Mouse (Mus musculus) liver, embryonic 14.5 days (tissue): Measurements from ENCODE around the gene Adgrf5. TPM values are rescaled to one million over a fixed set of nuclear protein-coding genes. Genes with fewer than 3 reads are reported as not detected.
A peak's percentile ranks its signal among the peaks of the same experiment; 100 is the strongest.

Experiments
- ATAC-seq: fragments of 200-750 bp; cut with Nextera tagmentation; 2 replicates; pipeline ENCODE4 v1.8.0; 2017; ENCODE audit warnings: moderate number of reproducible peaks, mild to moderate bottlenecking, moderate library complexity; ENCODE audit not compliant: insufficient read depth
- DNase-seq, 3 experiments: peaks; one replicate each; pipeline ENCODE4 v3.0.0-alpha.2; 2012 to 2013; ENCODE audit warnings: low read depth in 3 of 3, low spot score in 3 of 3
- H3K27ac ChIP-seq: fragments of 300-500 bp; sonication (generic); 2 replicates; pipeline ENCODE4 v1.5.1; 2014; ENCODE audit warnings: moderate library complexity, mild to moderate bottlenecking, control low read depth, inconsistent platforms
- H3K27me3 ChIP-seq: fragments of 300-500 bp; sonication (generic); 2 replicates; pipeline ENCODE4 v1.6.1; 2014; ENCODE audit warnings: mild to moderate bottlenecking, low read length, moderate library complexity; ENCODE audit not compliant: control insufficient read depth, insufficient read depth
- H3K36me3 ChIP-seq: fragments of 300-500 bp; sonication (generic); replicated peaks from 2 replicates; pipeline ENCODE4 v1.6.1; 2014; ENCODE audit warnings: low read depth; ENCODE audit not compliant: control insufficient read depth, insufficient read depth
- H3K4me1 ChIP-seq, 2 experiments: fragments of 200-500 bp in 1 of 2; fragments of 300-500 bp in 1 of 2; sonication (generic) in 1 of 2; replicated peaks; 2 replicates each; pipeline ENCODE4 v1.6.1; 2012 to 2014; ENCODE audit warnings: antibody characterized with exemption in 1 of 2, inconsistent platforms in 1 of 2, low read length in 1 of 2; ENCODE audit not compliant: control insufficient read depth in 2 of 2, insufficient read depth in 2 of 2
- H3K4me2 ChIP-seq: fragments of 300-500 bp; sonication (generic); 2 replicates; pipeline ENCODE4 v1.6.1; 2014; ENCODE audit warnings: low read depth, mild to moderate bottlenecking, control low read depth, moderate library complexity
- H3K4me3 ChIP-seq, 2 experiments: fragments of 200-500 bp in 1 of 2; fragments of 300-500 bp in 1 of 2; sonication (generic) in 1 of 2; 2 replicates each; pipeline ENCODE4 v1.5.1; 2012 to 2014; ENCODE audit warnings: low read depth in 2 of 2, low read length in 2 of 2, mild to moderate bottlenecking in 2 of 2, control low read depth in 1 of 2, inconsistent platforms in 1 of 2, moderate library complexity in 1 of 2; ENCODE audit not compliant: insufficient read depth in 1 of 2
- H3K9ac ChIP-seq: fragments of 300-500 bp; sonication (generic); replicated peaks from 2 replicates; pipeline ENCODE4 v1.6.1; 2014; ENCODE audit warnings: mild to moderate bottlenecking, control low read depth, moderate library complexity
- H3K9me3 ChIP-seq: fragments of 300-500 bp; sonication (generic); 2 replicates; pipeline ENCODE4 v1.6.1; 2016; ENCODE audit warnings: low read length, mixed read lengths; ENCODE audit not compliant: control insufficient read depth
- CTCF ChIP-seq: IDR thresholded peaks from 2 replicates; pipeline ENCODE4 v1.5.1; 2016; ENCODE audit warnings: antibody characterized with exemption, low read depth, control low read depth
- EP300 ChIP-seq: IDR thresholded peaks from 2 replicates; pipeline ENCODE4 v1.6.1; 2016; ENCODE audit warnings: antibody characterized with exemption, low read depth
- WGBS: fragments of 180-500 bp; shearing (Covaris S2); extraction: QIAGEN DNeasy Blood & Tissue Kit; methylation state at CpG from one replicate; pipeline ENCODE4 v1.1.7; 2014; ENCODE audit not compliant: insufficient replicate concordance; 5-methylcytosine and 5-hydroxymethylcytosine counted together
- polyA plus RNA-seq, 2 experiments: library from polyadenylated mRNA; depleted of rRNA in 1 of 2; stranded (reverse) in 1 of 2; unstranded in 1 of 2; fragments of >200 nt; fragmentation: Nextera tagmentation in 1 of 2; extraction: Ambion mirVana in 1 of 2; gene quantifications; 2 replicates each; pipeline versions ENCODE4 v1.2.1 to v1.2.3; 2012 to 2014

Gene Adgrf5
- polyA plus RNA-seq, 2 experiments, result 1.5 to 2.3 TPM

DNA sequence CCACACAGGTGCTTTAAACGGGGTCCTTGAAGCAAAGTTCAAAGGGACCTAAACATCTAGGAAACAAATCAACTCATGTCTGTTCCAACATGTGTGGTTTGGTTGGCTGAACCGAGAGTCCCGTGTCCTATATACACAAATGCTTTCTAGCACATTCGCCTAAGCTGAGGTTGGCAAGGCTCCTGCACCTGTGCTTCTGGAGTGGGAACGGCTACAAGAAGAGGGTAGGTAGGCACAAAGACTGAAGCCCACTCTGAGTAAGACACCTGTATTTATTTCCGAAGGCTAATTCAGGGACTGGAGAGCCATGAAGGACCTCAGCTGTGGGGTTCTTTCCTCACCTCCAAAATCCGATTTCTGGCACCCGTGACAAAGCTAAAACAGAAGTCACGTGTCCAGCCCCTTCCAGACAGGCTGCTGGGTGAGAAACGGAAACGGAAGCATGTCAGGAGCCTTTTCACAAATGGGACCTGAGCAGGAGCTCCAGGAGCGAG lies 99.5 kb downstream of the Adgrf5 start:
- H3K4me1 ChIP-seq, result no peaks in the 10 kb centered on the region
- TF ChIP-seq EP300 (no peak), CTCF (no peak)
- H3K27me3 ChIP-seq, result no peaks in the 10 kb centered on the region
- DNase-seq (no peak), ATAC-seq (no peak)
- no peak overlapping the region for H3K4me3 ChIP-seq
- H3K27ac ChIP-seq, result no peak overlapping the region
- WGBS, result 57% methylated on average over 12 of the region's 12 CpGs
- no peak overlapping the region for H3K4me2 ChIP-seq
- no peaks in the 10 kb centered on the region for H3K9me3 ChIP-seq
- no peaks in the 10 kb centered on the region for H3K36me3 ChIP-seq
- H3K9ac ChIP-seq, result no peak overlapping the region

DNA sequence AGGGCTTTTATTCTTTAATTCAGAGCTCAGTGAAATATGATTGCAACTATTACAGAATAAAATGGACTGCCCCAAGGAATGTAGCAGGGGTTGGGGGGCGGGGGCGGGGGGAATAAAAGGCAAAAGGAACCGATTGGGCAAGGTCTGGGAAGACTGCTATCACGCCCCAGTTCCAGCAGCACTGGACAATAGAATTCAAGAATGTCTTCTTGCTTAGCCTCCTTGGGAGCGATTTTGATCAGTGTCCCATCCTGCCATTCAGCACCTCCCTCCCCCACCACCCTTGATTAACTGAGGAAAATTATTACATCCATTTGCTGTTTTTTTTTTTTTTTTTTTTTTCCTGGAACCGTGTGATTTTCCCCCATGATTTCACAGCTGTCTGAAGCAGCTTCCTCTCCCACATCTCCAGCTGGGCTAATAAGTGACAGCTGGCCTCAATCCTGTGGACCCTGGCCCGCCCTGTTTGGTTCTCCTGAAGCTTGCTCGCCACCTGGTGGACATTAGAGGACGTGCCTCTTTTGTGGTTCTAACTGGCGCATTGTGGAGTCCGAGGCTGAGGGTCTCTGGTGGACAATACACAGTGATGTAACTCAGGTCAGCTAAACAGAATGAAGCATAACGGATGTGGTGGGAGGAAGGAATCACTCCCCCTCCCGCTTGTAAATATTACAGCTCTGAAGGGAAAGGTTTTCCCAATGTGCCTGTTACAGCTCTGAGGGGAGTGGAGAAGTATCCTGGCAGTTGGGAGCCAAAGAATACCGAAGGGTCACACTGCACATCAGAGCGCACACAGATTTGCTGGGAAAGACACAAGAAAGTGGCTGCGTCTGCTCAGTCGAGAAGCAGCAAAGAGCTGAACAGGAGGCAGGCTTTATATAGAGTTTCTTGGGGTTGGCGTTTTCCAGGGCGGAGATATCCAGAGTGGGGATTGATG lies 100.3 kb downstream of the Adgrf5 start:
- Histone ChIP-seq H3K27ac (no peak overlapping the region), H3K4me1 (no peaks in the 10 kb centered on the region), H3K36me3 (no peaks in the 10 kb centered on the region), H3K4me3 (no peak overlapping the region), H3K27me3 (no peaks in the 10 kb centered on the region), H3K9ac (no peak overlapping the region), H3K9me3 (no peaks in the 10 kb centered on the region), H3K4me2 (no peak overlapping the region)
- ATAC-seq (no peak), DNase-seq (peak; percentile 7 to 26 (median 23))
- 29% methylated on average over 19 of the region's 19 CpGs for WGBS
- no peak for TF ChIP-seq EP300
- peak; percentile 91 for TF ChIP-seq CTCF

DNA sequence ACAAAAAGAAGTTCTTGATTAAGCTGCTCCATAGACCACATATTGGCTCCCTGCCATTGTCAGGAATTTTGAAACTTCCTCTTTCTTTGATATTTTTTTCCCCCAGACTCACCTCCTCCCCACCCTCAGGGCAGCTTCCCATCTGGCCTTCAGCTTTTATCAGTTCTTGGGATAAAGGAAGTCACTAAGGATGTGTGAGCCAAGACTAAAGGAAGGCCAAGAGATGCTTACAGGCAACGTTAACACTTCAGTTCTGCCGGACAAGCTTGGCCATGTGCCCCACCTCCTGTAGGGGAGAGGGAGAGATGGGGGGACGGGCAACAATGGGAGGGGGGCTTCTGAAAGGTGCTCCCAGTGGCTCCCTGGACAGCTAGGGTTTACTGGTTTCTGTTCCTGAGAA lies 109.8 kb downstream of the Adgrf5 start:
- Histone ChIP-seq H3K27me3 (no peaks in the 10 kb centered on the region), H3K4me1 (no peaks in the 10 kb centered on the region), H3K27ac (no peak overlapping the region), H3K9me3 (no peaks in the 10 kb centered on the region), H3K4me2 (no peak overlapping the region), H3K9ac (no peak overlapping the region), H3K4me3 (no peak overlapping the region), H3K36me3 (no peaks in the 10 kb centered on the region)
- TF ChIP-seq CTCF (no peak), EP300 (no peak)
- no peak for DNase-seq
- no peak for ATAC-seq
- WGBS, result 12% methylated on average over 3 of the region's 3 CpGs

- no peak for ATAC-seq
- no peak for TF ChIP-seq EP300
- TF ChIP-seq CTCF, result no peak
Observed at GRCm38 (mm10) chr17:43472558-43472957, 112.3 kb downstream of the Adgrf5 start.

GRCm38 (mm10) chr17:43474775-43475174 lies 114.5 kb downstream of the Adgrf5 start:
- H3K4me1 ChIP-seq, result no peaks in the 10 kb centered on the region
- H3K27ac ChIP-seq, result no peak overlapping the region
- H3K9me3 ChIP-seq, result no peaks in the 10 kb centered on the region
- no peak for TF ChIP-seq CTCF
- no peak for TF ChIP-seq EP300
- no peaks in the 10 kb centered on the region for H3K36me3 ChIP-seq
- H3K9ac ChIP-seq, result no peak overlapping the region
- H3K27me3 ChIP-seq, result no peaks in the 10 kb centered on the region
- no peak overlapping the region for H3K4me3 ChIP-seq
- no peak overlapping the region for H3K4me2 ChIP-seq
- DNase-seq (no peak), ATAC-seq (no peak)
- WGBS, result 73% methylated on average over 16 of the region's 16 CpGs

More at GRCm38 (mm10) chr17:43472558-43472957, 112.3 kb downstream of the Adgrf5 start:
- no peak overlapping the region for H3K27ac ChIP-seq
- 64% methylated on average over 4 of the region's 4 CpGs for WGBS
- H3K36me3 ChIP-seq, result no peaks in the 10 kb centered on the region
- H3K4me3 ChIP-seq, result no peak overlapping the region
- H3K4me1 ChIP-seq, result no peaks in the 10 kb centered on the region
- no peak overlapping the region for H3K9ac ChIP-seq
- H3K27me3 ChIP-seq, result no peaks in the 10 kb centered on the region
- peak in 1 of 3 experiments; percentile 9 for DNase-seq
- no peaks in the 10 kb centered on the region for H3K9me3 ChIP-seq
- H3K4me2 ChIP-seq, result no peak overlapping the region
